Mouse (Mus musculus): Measurements from ENCODE around the gene Gcgr.

DNA sequence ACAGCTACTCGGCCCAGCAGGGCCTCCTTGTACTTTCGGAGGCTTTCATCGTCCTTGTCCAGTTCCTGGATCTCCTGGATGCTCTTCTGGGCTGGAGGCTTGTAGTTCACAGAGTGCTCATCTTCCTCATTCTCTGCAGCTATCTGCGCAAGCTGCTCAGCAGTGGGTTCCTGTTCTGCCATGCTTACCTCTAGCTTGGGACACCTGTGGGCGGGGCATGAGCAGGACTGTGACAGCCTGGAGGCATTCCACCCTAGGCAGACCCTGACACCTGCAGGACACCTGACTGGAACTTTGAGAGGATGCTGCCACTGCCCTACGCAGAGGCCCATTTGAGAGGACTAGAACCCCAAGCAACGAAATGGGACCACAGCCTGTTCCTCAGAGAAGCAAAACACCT, 49.7 kb downstream of the Gcgr start:
- TF ChIP-seq MEF2A (IDR thresholded peaks at IDR 0.05; ENCODE audit: borderline replicate concordance, low read depth, low read length) (no peak), MAFK (IDR thresholded peaks at IDR 0.05; ENCODE audit: insufficient replicate concordance, low read length) (no peak), MAX (IDR thresholded peaks at IDR 0.05; ENCODE audit: low read length) (no peak), GABPA (IDR thresholded peaks at IDR 0.05; ENCODE audit: insufficient replicate concordance, low read depth, low read length) (no peak), MAZ (IDR thresholded peaks at IDR 0.05; ENCODE audit: low read depth, low read length) (no peak), MXI1 (IDR thresholded peaks at IDR 0.05; ENCODE audit: low read depth, low read length) (no peak), CTCF (conservative IDR thresholded peaks at IDR 0.05 in 1 of 2, IDR thresholded peaks at IDR 0.05 in 1 of 2; ENCODE audit: low read depth in 2 of 2, low read length in 2 of 2) (no peak), ZMIZ1 (IDR thresholded peaks at IDR 0.05; ENCODE audit: low read depth, low read length) (no peak), TCF12 (IDR thresholded peaks at IDR 0.05; ENCODE audit: low read depth, low read length) (no peak)
